Mouse (Mus musculus): ENCODE results near the gene Numa1. TPM values are rescaled to one million over a fixed set of nuclear protein-coding genes. Genes with fewer than 3 reads are reported as not detected.
"Not testable (repeated sequence)": the region's sequence is repeated elsewhere in the genome, so short reads cannot be mapped to it uniquely, and the experiment has no call there.

Numa1 gene
- total and polyA plus RNA-seq, 3 experiments, result 53.3 to 93.8 (median 88.3) TPM

- no peak for DNase-seq
- peaks cover 2% of the 10 kb centered on the region for H3K79me2 ChIP-seq (replicated peaks; ENCODE audit: control insufficient read depth, insufficient read depth, low read length)
- TF ChIP-seq CTCF (IDR thresholded peaks at IDR 0.05) (no peak), EP300 (IDR thresholded peaks at IDR 0.05; ENCODE audit: insufficient read depth, low read depth, low read length) (no peak), POLR2A (IDR thresholded peaks at IDR 0.05; ENCODE audit: insufficient read depth, low read depth, low read length) (no peak)
- H3K27ac ChIP-seq, result no peak overlapping the region
- WGBS, result 76% methylated on average over 4 of the region's 4 CpGs
- H3K9ac ChIP-seq (ENCODE audit: low read depth, low read length), result no peak overlapping the region
- no peaks in the 10 kb centered on the region for H3K27me3 ChIP-seq (ENCODE audit: control insufficient read depth, insufficient read depth, low read length)
- intact Hi-C loops (cut with DNase I), result no loop called here
- H3K36me3 ChIP-seq (ENCODE audit: control insufficient read depth, insufficient read depth, low read length), result no peaks in the 10 kb centered on the region; the same call in 1 of the 2 replicates
- no peaks in the 10 kb centered on the region; the same call in 1 of the 2 replicates for H3K4me1 ChIP-seq (ENCODE audit: control insufficient read depth, insufficient read depth, low read length)
- no peak overlapping the region for H3K4me3 ChIP-seq
Observed at GRCm38 (mm10) chr7:101937569-101937968, 3.7 kb downstream of the Numa1 start.

- DNase-seq, result no peak
- Histone ChIP-seq H3K27ac (no peak overlapping the region), H3K4me1 (ENCODE audit: control insufficient read depth, insufficient read depth, low read length) (no peaks in the 10 kb centered on the region; the same call in 1 of the 2 replicates), H3K27me3 (ENCODE audit: control insufficient read depth, insufficient read depth, low read length) (no peaks in the 10 kb centered on the region), H3K36me3 (ENCODE audit: control insufficient read depth, insufficient read depth, low read length) (no peaks in the 10 kb centered on the region; the same call in 1 of the 2 replicates), H3K4me3 (no peak overlapping the region), H3K9ac (ENCODE audit: low read depth, low read length) (no peak overlapping the region), H3K79me2 (replicated peaks; ENCODE audit: control insufficient read depth, insufficient read depth, low read length) (peaks cover 2% of the 10 kb centered on the region)
- 65% methylated on average over 2 of the region's 2 CpGs for WGBS
- intact Hi-C loops (cut with DNase I), result no loop called here
- no peak for TF ChIP-seq CTCF (IDR thresholded peaks at IDR 0.05)
- no peak for TF ChIP-seq POLR2A (IDR thresholded peaks at IDR 0.05; ENCODE audit: insufficient read depth, low read depth, low read length)
- TF ChIP-seq EP300 (IDR thresholded peaks at IDR 0.05; ENCODE audit: insufficient read depth, low read depth, low read length), result no peak
Observed at GRCm38 (mm10) chr7:101938348-101938747, 4.4 kb downstream of the Numa1 start.

- Histone ChIP-seq H3K27me3 (ENCODE audit: control insufficient read depth, insufficient read depth, low read length) (no peaks in the 10 kb centered on the region), H3K4me3 (no peak overlapping the region), H3K36me3 (ENCODE audit: control insufficient read depth, insufficient read depth, low read length) (no peaks in the 10 kb centered on the region; the same call in 1 of the 2 replicates), H3K27ac (no peak overlapping the region), H3K9ac (ENCODE audit: low read depth, low read length) (no peak overlapping the region), H3K79me2 (replicated peaks; ENCODE audit: control insufficient read depth, insufficient read depth, low read length) (no peaks in the 10 kb centered on the region), H3K4me1 (ENCODE audit: control insufficient read depth, insufficient read depth, low read length) (no peaks in the 10 kb centered on the region; the same call in 1 of the 2 replicates)
- intact Hi-C loops (cut with DNase I), result no loop called here
- WGBS, result 93% methylated on average over 4 of the region's 4 CpGs
- TF ChIP-seq EP300 (IDR thresholded peaks at IDR 0.05; ENCODE audit: insufficient read depth, low read depth, low read length), result no peak
- no peak for TF ChIP-seq CTCF (IDR thresholded peaks at IDR 0.05)
- TF ChIP-seq POLR2A (IDR thresholded peaks at IDR 0.05; ENCODE audit: insufficient read depth, low read depth, low read length), result no peak
- no peak for DNase-seq
Observed at GRCm38 (mm10) chr7:101939758-101940157, 5.8 kb downstream of the Numa1 start.

GRCm38 (mm10) chr7:101949008-101949407 lies 15.1 kb downstream of the Numa1 start:
- H3K27ac ChIP-seq; H3K36me3 ChIP-seq (ENCODE audit: control insufficient read depth, insufficient read depth, low read length); H3K27me3 ChIP-seq (ENCODE audit: control insufficient read depth, insufficient read depth, low read length); intact Hi-C loops (cut with DNase I); H3K4me1 ChIP-seq (ENCODE audit: control insufficient read depth, insufficient read depth, low read length); H3K4me3 ChIP-seq; H3K79me2 ChIP-seq (replicated peaks; ENCODE audit: control insufficient read depth, insufficient read depth, low read length); H3K9ac ChIP-seq (ENCODE audit: low read depth, low read length); DNase-seq: not testable (repeated sequence)
- WGBS, result 89% methylated on average over 5 of the region's 5 CpGs

GRCm38 (mm10) chr7:101951648-101952047 lies 17.7 kb downstream of the Numa1 start:
- no peak for TF ChIP-seq EP300 (IDR thresholded peaks at IDR 0.05; ENCODE audit: insufficient read depth, low read depth, low read length)
- no peak for TF ChIP-seq POLR2A (IDR thresholded peaks at IDR 0.05; ENCODE audit: insufficient read depth, low read depth, low read length)
- TF ChIP-seq CTCF (IDR thresholded peaks at IDR 0.05), result no peak

GRCm38 (mm10) chr7:101952098-101952497 lies 18.2 kb downstream of the Numa1 start:
- Histone ChIP-seq H3K36me3 (ENCODE audit: control insufficient read depth, insufficient read depth, low read length) (no peaks in the 10 kb centered on the region), H3K4me1 (ENCODE audit: control insufficient read depth, insufficient read depth, low read length) (peaks cover 2% of the 10 kb centered on the region), H3K4me3 (no peak overlapping the region), H3K27ac (no peak overlapping the region), H3K79me2 (replicated peaks; ENCODE audit: control insufficient read depth, insufficient read depth, low read length) (peaks cover 3% of the 10 kb centered on the region; the same call in 1 of the 2 replicates), H3K27me3 (ENCODE audit: control insufficient read depth, insufficient read depth, low read length) (no peaks in the 10 kb centered on the region), H3K9ac (ENCODE audit: low read depth, low read length) (no peak overlapping the region)
- 49% methylated on average over 2 of the region's 2 CpGs for WGBS
- intact Hi-C loops (cut with DNase I), result no loop called here
- TF ChIP-seq EP300 (IDR thresholded peaks at IDR 0.05; ENCODE audit: insufficient read depth, low read depth, low read length) (no peak), POLR2A (IDR thresholded peaks at IDR 0.05; ENCODE audit: insufficient read depth, low read depth, low read length) (no peak), CTCF (IDR thresholded peaks at IDR 0.05) (no peak)
- no peak for DNase-seq

More at GRCm38 (mm10) chr7:101951648-101952047, 17.7 kb downstream of the Numa1 start:
- Histone ChIP-seq H3K27me3 (ENCODE audit: control insufficient read depth, insufficient read depth, low read length) (no peaks in the 10 kb centered on the region), H3K4me3 (no peak overlapping the region), H3K27ac (no peak overlapping the region), H3K79me2 (replicated peaks; ENCODE audit: control insufficient read depth, insufficient read depth, low read length) (peaks cover 3% of the 10 kb centered on the region; the same call in 1 of the 2 replicates), H3K36me3 (ENCODE audit: control insufficient read depth, insufficient read depth, low read length) (no peaks in the 10 kb centered on the region), H3K9ac (ENCODE audit: low read depth, low read length) (no peak overlapping the region), H3K4me1 (ENCODE audit: control insufficient read depth, insufficient read depth, low read length) (peaks cover 2% of the 10 kb centered on the region)
- DNase-seq, result no peak
- WGBS, result 71% methylated on average over 1 of the region's 1 CpGs
- intact Hi-C loops (cut with DNase I), result no loop called here
